Mouse (Mus musculus): ENCODE data around the gene Vax2. TPM values are rescaled to one million over a fixed set of nuclear protein-coding genes. Genes with fewer than 3 reads are reported as not detected.

Vax2 gene
- polyA plus RNA-seq, 1 experiment from 2014 or later = not detected

DNA sequence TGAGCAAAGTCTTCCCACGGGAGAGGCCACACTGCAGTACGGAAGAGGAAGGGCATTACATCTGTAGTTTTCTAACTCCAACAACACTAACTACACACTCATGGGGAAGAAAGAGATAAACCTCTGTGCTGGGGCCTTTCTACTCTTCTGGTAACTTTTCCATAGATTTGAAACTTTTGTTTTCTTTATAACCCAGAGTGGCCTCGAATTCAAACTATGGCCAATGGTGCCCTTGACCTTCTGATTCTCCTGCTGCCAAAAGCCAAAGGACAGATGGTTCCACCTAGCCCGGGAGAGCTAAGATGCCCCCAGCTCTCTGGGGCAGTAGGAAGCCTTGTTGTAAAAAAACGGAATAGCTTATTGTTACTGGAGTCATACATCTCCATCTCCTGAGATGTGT lies 11.1 kb upstream of the Vax2 start:
- 3% methylated on average over 5 of the region's 5 CpGs for WGBS (ENCODE audit: insufficient replicate concordance)
- no peaks in the 10 kb centered on the region for H3K36me3 ChIP-seq (replicated peaks)

DNA sequence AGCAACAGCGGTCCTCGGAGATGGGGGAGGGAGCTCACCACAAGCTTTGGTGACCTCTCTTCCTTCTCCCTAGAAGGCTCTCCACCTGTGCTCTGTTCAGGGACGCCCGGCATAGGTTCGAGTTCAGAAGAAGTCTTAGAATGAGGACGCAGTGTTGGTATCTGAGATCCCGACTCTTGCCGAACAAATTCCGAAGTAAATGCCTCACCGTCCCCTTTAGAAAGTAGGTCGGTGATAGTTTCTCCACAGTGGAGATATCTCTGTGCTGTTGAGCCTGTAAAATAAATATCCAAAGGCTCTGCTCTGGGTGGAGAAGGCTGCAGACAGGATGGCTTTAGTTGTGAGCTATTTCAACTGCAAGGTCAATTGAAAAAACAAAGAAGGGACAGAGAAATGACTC lies 10.1 kb upstream of the Vax2 start:
- no peak overlapping the region for H3K4me2 ChIP-seq
- no peaks in the 10 kb centered on the region for H3K4me1 ChIP-seq (replicated peaks)
- H3K9ac ChIP-seq = no peak overlapping the region
- H3K27me3 ChIP-seq = peaks cover 96% of the 10 kb centered on the region
- ATAC-seq (ENCODE audit: insufficient read depth) = no peak
- H3K27ac ChIP-seq (replicated peaks) = no peak overlapping the region
- H3K9me3 ChIP-seq (replicated peaks) = no peaks in the 10 kb centered on the region
- H3K4me3 ChIP-seq (replicated peaks) = no peak overlapping the region
- H3K36me3 ChIP-seq (replicated peaks) = no peaks in the 10 kb centered on the region
- 4% methylated on average over 11 of the region's 11 CpGs for WGBS (ENCODE audit: insufficient replicate concordance)

More for the DNA sequence above, 11.1 kb upstream of the Vax2 start:
- Histone ChIP-seq H3K27ac (replicated peaks) (no peak overlapping the region), H3K4me3 (replicated peaks) (no peak overlapping the region), H3K4me2 (no peak overlapping the region), H3K9ac (no peak overlapping the region), H3K9me3 (replicated peaks) (no peaks in the 10 kb centered on the region), H3K4me1 (replicated peaks) (no peaks in the 10 kb centered on the region), H3K27me3 (peaks cover 96% of the 10 kb centered on the region)
- no peak for ATAC-seq (ENCODE audit: insufficient read depth)

DNA sequence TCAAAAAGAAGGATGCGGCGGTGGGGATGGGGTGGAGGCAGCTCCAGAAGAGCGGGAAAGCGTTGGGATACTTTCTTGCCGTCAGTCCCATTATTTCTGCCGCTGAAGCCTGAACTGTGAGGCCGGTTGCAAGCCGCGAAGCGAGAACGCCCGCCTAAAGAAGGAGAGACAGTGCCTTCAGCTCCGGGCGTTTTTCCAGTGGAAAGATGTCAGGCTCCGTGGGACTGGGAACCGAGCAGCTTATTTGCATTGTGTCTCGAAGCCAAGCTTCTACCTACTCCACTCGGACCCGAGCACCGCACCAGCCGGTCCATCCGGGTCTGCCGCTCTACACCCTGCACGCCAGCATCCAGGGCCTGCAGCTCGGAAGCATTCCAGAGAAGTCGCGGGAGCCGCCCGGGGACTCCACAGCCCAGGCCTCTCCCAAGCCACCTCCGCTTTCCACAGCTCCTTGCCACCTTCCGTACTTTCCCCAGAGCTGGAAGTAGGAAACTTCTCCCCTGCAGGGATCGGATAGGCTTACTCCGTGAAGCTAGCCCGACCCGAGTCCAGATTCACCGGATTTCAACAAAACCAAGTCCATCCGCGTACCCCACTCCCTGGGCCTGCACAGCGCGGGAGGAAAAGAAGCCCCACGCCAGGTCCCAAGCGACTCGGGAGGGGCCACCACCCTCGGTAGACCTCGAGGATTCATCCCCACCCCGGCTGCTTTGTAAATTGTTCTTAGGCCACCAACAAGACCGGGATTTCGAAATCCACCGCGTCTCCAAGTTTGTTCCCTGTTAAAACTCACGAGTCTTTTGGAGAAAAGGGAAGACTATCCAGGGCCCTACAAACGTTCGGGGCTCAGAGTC lies 8.7 kb upstream of the Vax2 start:
- 1% methylated on average over 53 of the region's 53 CpGs for WGBS (ENCODE audit: insufficient replicate concordance)
- no peak overlapping the region for H3K4me3 ChIP-seq (replicated peaks)
- H3K36me3 ChIP-seq (replicated peaks) = no peaks in the 10 kb centered on the region
- H3K27ac ChIP-seq (replicated peaks) = no peak overlapping the region
- H3K9ac ChIP-seq = no peak overlapping the region
- no peak for ATAC-seq (ENCODE audit: insufficient read depth)
- H3K27me3 ChIP-seq = peaks cover 96% of the 10 kb centered on the region
- no peaks in the 10 kb centered on the region for H3K9me3 ChIP-seq (replicated peaks)
- H3K4me2 ChIP-seq = no peak overlapping the region
- no peaks in the 10 kb centered on the region for H3K4me1 ChIP-seq (replicated peaks)

DNA sequence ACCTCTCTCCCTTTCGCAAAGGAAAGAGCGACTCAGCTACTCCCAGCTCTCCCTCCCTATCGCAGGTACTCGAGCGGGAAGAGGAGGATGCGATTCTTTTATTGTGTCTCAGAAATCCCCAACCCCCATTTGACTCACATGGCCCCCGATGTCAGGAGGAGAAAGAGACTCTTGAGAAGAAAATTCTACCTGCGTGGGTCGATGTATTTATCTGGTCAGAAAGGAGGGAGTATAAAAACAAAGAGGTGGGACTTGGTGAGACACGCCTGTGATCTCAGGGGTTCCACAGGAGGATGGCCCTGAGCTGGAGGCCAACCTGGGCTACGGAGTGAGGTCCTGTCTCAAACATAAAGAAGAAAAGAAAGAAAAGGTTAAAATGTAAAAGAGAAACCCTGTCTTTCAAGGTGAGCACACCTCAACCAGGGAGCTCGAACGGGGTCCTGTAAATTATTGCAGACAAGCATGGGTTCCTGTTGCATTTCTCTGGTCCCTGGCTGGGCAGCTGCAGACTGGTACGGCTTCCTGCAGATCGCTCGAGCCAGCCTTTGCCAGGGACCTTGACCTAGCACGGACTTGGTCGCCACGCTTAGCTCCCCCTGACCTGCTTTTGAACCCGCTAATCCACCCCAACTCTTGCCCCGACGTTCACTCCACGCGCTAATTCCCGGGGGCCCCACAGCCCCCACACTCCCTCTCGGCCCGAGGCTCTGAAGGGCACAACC lies 7.9 kb upstream of the Vax2 start:
- no peaks in the 10 kb centered on the region for H3K36me3 ChIP-seq (replicated peaks)
- H3K27me3 ChIP-seq = peaks cover 96% of the 10 kb centered on the region
- 2% methylated on average over 27 of the region's 27 CpGs for WGBS (ENCODE audit: insufficient replicate concordance)
- no peak overlapping the region for H3K4me2 ChIP-seq
- H3K9me3 ChIP-seq (replicated peaks) = no peaks in the 10 kb centered on the region
- no peak for ATAC-seq (ENCODE audit: insufficient read depth)
- no peak overlapping the region for H3K27ac ChIP-seq (replicated peaks)
- H3K9ac ChIP-seq = no peak overlapping the region
- H3K4me1 ChIP-seq (replicated peaks) = no peaks in the 10 kb centered on the region
- no peak overlapping the region for H3K4me3 ChIP-seq (replicated peaks)

DNA sequence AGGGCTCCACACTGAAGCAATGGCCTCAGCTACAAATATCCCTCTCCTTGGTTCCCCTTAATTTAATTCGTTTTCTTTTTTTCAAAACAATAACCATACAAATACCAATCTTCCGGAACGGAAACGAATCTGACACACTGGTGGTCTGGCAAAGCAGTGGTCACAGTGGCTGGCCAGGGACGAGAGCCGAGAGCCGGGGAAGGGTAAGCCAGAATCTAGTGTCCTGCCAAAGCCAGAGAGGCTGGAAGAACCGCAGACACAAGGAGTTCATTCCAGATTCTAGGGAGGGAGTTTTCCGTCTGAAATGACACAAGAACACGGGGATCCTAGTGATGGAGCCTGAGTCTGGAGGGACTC lies 7.4 kb upstream of the Vax2 start:
- Histone ChIP-seq H3K27ac (replicated peaks) (no peak overlapping the region), H3K36me3 (replicated peaks) (no peaks in the 10 kb centered on the region), H3K9me3 (replicated peaks) (no peaks in the 10 kb centered on the region), H3K4me1 (replicated peaks) (no peaks in the 10 kb centered on the region), H3K4me3 (replicated peaks) (no peak overlapping the region), H3K4me2 (no peak overlapping the region), H3K27me3 (peaks cover 96% of the 10 kb centered on the region), H3K9ac (no peak overlapping the region)
- no peak for ATAC-seq (ENCODE audit: insufficient read depth)
- 2% methylated on average over 10 of the region's 10 CpGs for WGBS (ENCODE audit: insufficient replicate concordance)

DNA sequence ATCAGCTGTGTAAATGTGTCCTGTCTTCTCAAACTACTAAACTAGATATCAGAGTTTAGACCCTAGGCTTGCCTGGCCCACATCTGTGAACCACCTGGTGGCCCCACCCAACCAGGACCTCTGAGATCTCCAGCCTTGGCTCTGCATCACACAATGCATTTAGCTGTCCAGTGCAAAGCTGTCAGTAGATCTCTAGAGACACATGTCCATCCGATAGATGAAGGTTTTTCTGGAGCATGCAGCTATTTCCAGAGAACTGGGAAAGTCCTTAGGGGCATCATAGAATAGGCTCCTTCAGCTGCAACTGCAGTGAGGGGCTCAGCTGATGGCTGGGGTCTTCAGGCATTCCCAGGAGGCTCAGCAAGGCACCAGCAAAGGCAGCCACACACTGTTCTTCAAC lies 6.8 kb upstream of the Vax2 start:
- Histone ChIP-seq H3K9me3 (replicated peaks) (no peaks in the 10 kb centered on the region), H3K4me2 (no peak overlapping the region), H3K9ac (no peak overlapping the region), H3K36me3 (replicated peaks) (no peaks in the 10 kb centered on the region), H3K27ac (replicated peaks) (no peak overlapping the region), H3K4me1 (replicated peaks) (no peaks in the 10 kb centered on the region), H3K4me3 (replicated peaks) (no peak overlapping the region), H3K27me3 (peaks cover 96% of the 10 kb centered on the region)
- 17% methylated on average over 1 of the region's 1 CpGs for WGBS (ENCODE audit: insufficient replicate concordance)
- no peak for ATAC-seq (ENCODE audit: insufficient read depth)

DNA sequence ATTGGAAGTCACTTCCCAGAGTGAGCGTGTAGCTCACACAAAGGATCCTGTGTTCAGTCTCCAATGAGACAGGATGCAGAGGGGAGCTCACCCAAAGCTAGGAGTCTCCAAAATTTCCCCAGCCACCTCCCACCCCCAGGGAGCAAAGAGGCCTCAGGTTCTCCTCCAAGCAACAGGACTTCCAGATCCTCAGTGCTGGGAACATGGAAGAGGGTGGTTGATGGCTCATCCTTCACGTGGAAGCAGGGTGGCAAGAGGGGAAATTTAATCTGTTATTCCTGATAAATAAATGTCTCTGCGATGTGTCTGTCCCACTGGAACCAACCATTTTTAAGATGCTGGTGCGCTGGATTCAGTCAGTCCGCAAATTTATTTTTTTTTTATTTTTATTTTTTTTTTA lies 6.4 kb upstream of the Vax2 start:
- 11% methylated on average over 5 of the region's 5 CpGs for WGBS (ENCODE audit: insufficient replicate concordance)
- H3K27me3 ChIP-seq = peaks cover 96% of the 10 kb centered on the region

DNA sequence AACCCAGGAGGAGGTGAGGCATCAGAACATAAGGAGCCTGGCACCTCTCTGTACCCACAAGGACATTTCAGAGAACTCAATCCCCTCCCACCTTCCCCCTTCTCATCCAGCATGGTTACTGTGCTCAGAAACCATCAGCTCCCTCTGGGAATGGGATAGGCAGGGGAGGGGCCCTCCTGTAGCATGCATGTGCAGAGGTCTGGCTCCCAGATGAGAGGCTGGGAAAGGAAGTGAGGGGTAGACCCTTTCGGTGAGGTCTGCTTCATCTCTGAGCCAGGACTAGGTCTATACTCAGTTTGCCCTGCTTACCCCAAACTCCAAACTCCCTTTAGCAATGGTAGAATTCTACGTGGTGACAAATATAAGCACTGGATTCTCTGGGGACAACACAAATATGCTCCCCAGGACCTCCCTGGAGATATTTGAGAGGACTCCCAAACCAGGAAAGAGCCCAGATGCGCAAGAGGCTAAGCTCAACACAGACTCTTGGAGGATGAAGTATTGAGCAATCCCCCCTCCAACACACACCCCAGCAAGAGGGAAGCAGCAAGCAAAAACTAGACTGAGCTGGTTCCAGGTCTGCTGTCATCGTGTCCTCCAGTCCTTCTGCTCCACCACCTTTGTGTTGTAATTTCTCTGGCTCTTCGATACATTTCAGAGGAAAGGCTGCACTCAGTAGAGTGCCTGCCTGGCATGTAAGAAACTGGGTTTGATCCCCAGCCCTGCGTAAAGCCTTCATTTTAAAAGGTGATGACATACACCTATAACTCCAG lies 3.1 kb upstream of the Vax2 start:
- ATAC-seq (ENCODE audit: insufficient read depth) = no peak
- Histone ChIP-seq H3K9ac (no peak overlapping the region), H3K4me2 (no peak overlapping the region), H3K4me1 (replicated peaks) (peaks cover 13% of the 10 kb centered on the region), H3K27ac (replicated peaks) (no peak overlapping the region), H3K9me3 (replicated peaks) (no peaks in the 10 kb centered on the region), H3K36me3 (replicated peaks) (no peaks in the 10 kb centered on the region), H3K4me3 (replicated peaks) (no peak overlapping the region), H3K27me3 (peaks cover 99% of the 10 kb centered on the region)
- 5% methylated on average over 6 of the region's 6 CpGs for WGBS (ENCODE audit: insufficient replicate concordance)

More for the DNA sequence above, 6.4 kb upstream of the Vax2 start:
- H3K36me3 ChIP-seq (replicated peaks) = no peaks in the 10 kb centered on the region
- no peaks in the 10 kb centered on the region for H3K4me1 ChIP-seq (replicated peaks)
- H3K9me3 ChIP-seq (replicated peaks) = no peaks in the 10 kb centered on the region
- H3K27ac ChIP-seq (replicated peaks) = no peak overlapping the region
- no peak overlapping the region for H3K9ac ChIP-seq
- H3K4me2 ChIP-seq = no peak overlapping the region
- no peak overlapping the region for H3K4me3 ChIP-seq (replicated peaks)
- no peak for ATAC-seq (ENCODE audit: insufficient read depth)

DNA sequence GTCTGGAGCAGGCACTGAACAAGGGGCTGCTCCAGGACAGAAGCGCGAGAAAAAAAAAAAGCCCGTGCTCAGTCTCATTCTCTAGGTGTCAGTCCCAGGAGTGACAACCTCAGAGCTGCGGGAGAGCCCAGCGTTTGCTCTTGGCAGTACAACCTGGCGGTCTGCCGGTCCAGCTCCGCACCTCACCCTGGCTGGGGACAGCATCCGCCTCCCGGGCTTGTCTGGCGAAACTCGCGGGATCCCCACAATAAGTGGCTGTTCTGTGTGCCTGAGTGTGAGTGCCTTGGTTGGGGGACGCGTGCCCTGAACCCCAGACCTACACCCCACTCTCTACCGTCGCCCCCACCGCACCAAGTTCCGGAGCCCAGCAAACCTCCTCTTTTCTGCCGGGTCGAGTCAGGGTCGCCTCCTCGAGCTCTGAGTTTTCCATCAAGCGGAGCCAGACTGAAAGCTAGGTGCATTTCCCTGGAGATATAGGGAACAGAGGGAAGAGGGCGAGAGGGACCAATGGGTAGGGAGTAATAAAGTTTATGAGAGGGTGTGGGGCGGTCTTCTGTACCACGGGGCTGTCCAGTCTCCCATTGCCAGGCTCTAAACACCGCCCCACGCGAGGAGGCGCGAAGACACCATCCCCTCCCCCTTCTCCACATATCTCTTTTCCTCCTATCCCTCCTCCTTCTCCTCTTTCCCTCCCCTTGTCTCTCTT lies 550 bp upstream of the Vax2 start:
- under 1% methylated on average over 32 of the region's 32 CpGs for WGBS (ENCODE audit: insufficient replicate concordance)

DNA sequence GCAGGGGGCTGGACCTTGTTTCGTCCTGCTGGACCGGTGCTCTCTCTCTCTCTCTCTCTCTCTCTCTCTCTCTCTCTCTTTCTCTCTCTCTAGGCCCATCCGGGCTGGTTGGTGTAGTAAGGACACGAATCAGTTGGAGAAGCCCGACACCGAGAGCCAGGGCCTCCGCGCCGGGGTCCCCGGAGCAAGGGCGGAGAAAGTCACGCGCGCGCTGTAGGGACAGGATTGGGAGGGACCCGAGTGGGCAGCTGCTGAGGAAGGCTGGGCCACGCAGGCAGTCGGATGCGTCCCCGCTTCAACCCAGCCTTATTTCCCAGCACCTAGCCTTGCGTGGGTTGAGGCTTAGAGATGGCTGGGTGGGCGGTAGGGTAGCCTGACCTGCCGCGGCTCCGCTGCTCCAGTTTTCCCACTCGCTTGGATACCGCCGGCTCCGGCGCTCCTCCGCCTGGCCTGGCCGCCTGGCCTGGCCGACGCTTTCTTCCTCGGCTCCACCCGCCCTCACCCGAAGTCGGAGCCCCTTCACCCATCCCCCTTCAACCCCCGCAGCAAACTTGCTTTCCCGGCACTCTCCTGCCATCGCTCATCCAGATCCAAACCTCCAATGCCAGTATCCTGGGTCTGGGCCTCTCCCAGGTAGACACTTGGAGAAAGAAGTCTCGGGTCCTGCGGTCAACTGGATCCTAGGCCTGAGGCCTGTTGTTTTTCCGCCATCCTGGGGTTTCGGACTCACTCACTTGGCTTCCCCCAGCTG lies 836 bp downstream of the Vax2 start:
- H3K27ac ChIP-seq (replicated peaks) = no peak overlapping the region
- 5% methylated on average over 45 of the region's 45 CpGs for WGBS (ENCODE audit: insufficient replicate concordance)
- no peaks in the 10 kb centered on the region for H3K36me3 ChIP-seq (replicated peaks)
- H3K4me2 ChIP-seq = peak overlapping the region; percentile 62; the same call in 1 of the 2 replicates
- no peak overlapping the region for H3K4me3 ChIP-seq (replicated peaks)
- peaks cover 13% of the 10 kb centered on the region for H3K4me1 ChIP-seq (replicated peaks)
- peaks cover 100% of the 10 kb centered on the region for H3K27me3 ChIP-seq
- H3K9me3 ChIP-seq (replicated peaks) = no peaks in the 10 kb centered on the region
- H3K9ac ChIP-seq = no peak overlapping the region
- ATAC-seq (ENCODE audit: insufficient read depth) = no peak

More for the DNA sequence above, 550 bp upstream of the Vax2 start:
- Histone ChIP-seq H3K4me1 (replicated peaks) (peaks cover 13% of the 10 kb centered on the region), H3K4me2 (peak overlapping the region; percentile 62), H3K4me3 (replicated peaks) (peak overlapping the region; percentile 32), H3K9me3 (replicated peaks) (no peaks in the 10 kb centered on the region), H3K27ac (replicated peaks) (no peak overlapping the region), H3K36me3 (replicated peaks) (no peaks in the 10 kb centered on the region), H3K9ac (no peak overlapping the region), H3K27me3 (peaks cover 100% of the 10 kb centered on the region)
- ATAC-seq (ENCODE audit: insufficient read depth) = no peak

Measured in liver, embryonic 15.5 days (tissue).